Mouse (Mus musculus): ENCODE data around the gene Olfr640.

Olfr640 gene

DNA sequence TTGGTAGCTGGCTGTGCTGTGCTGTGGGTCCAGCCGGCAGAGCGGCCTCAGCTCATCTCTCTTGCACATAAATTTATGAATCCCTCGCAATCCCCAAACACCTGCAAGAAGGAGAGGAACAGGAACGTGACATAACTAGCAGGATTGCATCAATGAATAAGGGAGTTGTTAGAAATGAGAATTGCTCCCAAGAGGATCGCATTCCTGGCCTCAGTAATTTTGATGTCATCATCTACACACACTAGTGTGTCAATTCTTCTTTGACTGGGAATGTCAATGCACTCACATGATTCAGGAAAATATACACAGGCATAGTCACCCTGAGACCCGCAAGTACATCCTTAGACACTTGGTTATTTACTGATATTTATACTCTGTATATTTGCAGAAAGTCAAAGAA lies at the start of gene Olfr640:
Gene Olfr640, minus strand, starts transcription at position 101 of the 400 bp plus-strand sequence.
- no peak for DNase-seq (ENCODE audit: inconsistent age in 2 of 2, low spot score in 1 of 2)

DNA sequence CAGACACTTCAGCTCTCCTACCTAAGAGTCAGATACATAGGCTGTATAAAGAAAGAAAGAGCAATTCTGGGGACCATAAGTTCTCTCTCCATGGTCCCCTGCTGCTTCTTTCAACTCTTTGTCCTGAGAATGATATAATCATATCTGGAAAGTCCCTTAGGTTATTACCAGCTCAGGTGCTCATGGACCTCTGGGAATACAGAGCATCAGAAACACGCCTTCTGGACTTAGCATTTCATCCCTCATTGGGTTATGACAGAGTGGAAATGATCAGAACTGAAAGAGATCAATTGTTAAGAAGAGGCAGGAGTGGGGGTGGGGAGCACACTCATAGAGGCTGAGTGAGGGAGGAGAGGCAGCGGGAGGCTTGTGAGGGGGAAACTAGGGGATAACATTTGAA lies 46.4 kb upstream of the Olfr640 start, which contains the start of gene Olfr644:
Gene Olfr644, minus strand, starts transcription at position 101 of the 400 bp plus-strand sequence.
- DNase-seq (ENCODE audit: inconsistent age in 2 of 2, low spot score in 1 of 2): no peak

DNA sequence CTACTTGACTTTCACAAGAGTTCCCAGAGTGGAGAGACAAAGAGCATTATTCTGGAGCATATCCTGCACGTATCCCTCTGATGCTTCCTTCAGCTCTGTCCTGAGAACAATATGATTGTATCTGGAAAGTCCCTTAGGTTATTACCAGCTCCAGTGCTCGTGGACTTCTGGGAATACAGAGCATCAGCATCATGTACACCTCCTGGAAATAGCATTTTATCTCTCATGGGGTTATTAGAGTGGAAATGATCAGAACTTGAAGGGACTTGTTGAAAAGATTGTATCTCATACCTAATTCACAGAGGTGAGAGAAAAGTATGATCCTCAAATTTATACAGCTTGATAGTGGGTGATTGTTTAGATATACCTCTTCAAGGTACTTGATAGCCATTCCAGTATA lies 36.0 kb upstream of the Olfr640 start, which contains the start of gene 4930516K23Rik:
Gene 4930516K23Rik, minus strand, starts transcription at position 101 of the 400 bp plus-strand sequence.
- DNase-seq (ENCODE audit: inconsistent age in 2 of 2, low spot score in 1 of 2): no peak

DNA sequence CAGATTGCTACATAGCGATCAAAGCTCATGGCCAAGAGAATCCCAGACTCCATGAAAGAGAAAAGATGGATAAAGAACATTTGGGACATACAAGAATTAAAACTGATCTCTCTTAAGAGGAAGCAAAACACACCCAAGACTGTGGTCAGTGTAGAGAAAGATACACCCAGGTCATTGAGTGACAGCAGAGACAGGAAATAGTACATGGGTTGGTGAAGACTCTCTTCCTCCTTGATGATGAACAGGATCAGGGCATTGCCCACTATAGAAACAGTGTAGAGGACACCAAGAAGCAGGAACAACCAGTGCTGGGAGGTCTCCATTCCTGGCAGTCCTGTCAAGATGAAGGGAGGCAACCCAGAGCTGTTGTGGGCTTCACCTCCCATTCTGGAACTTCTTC lies 33.8 kb upstream of the Olfr640 start:
- DNase-seq (ENCODE audit: inconsistent age in 2 of 2, low spot score in 1 of 2): no peak

DNA sequence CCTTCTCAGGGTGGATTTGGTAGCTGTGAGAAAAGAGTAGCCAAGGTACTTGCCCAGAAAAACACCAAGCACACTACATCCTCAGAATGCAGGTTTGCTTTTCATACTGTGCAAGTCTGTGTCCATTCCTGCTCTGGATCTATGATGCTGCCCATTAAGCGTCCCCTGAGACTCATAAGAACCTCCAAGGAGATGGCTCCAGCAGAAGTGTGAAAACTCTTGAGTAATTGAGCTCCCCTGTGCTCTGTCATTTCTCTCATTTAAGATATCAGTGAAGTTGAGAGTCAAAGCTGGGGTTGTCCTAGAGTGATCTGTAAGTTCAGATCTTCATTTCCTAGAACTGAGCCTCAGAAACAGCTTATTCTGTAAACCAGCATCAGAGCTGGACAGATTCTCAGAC lies 27.2 kb upstream of the Olfr640 start, which contains the start of gene Olfr642:
Gene Olfr642, minus strand, starts transcription at position 101 of the 400 bp plus-strand sequence.
- no peak for DNase-seq (ENCODE audit: inconsistent age in 2 of 2, low spot score in 1 of 2)

DNA sequence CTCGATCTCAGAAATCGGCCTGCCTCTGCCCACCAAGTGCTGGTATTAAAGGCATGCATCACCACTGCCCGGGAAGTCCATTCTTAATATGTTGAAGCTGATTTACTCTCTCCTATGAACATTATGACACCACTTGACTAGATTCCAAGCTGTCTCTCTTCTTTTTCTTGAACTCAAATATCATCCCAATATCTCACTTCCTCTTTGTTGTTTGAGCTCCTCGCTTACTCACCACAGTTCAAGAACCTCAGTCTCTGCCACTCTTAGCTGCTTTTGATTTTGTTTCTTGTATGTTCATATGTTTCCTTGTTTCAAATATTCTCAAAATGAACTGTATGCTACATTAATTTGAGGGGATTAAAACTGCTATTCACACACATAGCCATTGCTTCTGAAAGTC lies 25.4 kb upstream of the Olfr640 start:
- no peak for DNase-seq (ENCODE audit: inconsistent age in 2 of 2, low spot score in 1 of 2)

DNA sequence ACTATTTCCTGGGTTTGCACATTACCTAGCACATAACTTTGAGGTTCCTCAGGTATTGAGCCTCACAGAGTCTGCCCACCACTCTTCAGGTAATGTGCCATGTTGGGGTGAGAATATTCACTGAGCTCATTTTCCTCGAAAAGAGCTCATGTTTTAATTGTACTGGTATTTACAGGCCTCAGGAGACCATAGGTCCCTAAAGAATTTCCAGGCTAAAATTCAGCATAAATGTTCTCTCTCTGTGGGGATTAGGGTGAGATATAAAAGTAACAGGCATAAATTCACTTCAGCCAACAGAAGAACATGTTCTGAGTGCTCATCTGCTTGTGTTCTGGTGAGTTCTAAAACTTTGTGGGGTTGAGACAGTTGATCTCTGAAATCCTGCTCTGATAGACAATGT lies 9.8 kb upstream of the Olfr640 start, which contains the start of gene Olfr641:
Gene Olfr641, plus strand, starts transcription at position 301 of the 400 bp plus-strand sequence.
- DNase-seq (ENCODE audit: inconsistent age in 2 of 2, low spot score in 1 of 2): no peak

DNA sequence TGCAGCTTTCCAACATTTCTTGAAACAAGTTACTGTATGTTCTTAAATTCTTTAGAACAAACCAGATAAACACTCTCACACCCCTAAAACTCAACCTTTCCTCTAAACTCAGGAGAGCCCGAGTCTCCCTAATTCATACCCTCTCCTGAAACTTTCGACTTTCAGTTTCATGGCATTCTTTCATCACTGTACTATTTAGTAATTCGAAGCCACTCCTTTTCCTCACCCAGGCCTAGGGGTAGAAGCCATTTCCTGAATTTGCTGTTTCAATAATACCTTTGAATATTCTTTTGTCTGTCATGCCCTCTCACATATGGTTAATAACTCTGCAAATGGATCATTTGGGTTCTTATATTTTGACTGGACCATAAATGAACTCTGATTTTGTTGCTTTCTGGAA lies 1.6 kb upstream of the Olfr640 start:
- DNase-seq (ENCODE audit: inconsistent age in 2 of 2, low spot score in 1 of 2): no peak

DNA sequence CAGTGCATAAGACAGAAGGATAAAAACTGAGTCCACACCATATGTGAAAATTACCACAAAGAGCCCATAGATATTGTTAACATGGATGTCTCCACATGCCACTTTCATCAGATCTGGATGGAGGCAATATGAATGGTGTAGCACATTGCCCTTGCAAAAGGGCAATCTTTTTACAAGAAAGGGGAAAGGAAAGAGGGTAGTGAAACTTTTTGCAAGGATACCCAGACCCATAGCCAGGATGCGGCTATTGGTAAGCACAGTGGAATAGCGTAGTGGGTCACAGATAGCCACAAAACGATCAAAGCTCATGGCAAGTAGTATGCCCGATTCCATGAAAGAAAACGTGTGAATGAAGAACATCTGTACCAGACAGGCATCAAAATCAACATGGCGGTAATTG lies 3.7 kb downstream of the Olfr640 start:
- no peak for DNase-seq (ENCODE audit: inconsistent age in 2 of 2, low spot score in 1 of 2)

DNA sequence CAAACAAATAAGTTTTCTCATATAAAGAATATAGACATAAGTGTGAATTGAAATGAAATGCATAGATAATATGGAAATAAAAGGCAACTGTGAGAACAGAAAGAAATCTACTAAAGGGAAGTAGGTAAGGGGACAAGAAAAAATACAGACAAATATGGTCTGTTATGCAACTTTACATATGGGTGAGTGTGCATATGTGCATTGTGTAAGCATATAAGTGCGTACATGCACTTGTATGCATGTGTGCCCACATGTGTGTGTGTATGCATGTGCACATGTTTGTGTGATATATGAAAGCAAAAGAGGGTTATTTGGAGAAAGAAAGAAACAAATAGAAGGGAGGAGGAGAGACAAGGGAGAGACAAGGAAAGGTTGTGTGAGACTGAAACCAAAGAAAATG lies 6.4 kb downstream of the Olfr640 start:
- DNase-seq (ENCODE audit: inconsistent age in 2 of 2, low spot score in 1 of 2): no peak

DNA sequence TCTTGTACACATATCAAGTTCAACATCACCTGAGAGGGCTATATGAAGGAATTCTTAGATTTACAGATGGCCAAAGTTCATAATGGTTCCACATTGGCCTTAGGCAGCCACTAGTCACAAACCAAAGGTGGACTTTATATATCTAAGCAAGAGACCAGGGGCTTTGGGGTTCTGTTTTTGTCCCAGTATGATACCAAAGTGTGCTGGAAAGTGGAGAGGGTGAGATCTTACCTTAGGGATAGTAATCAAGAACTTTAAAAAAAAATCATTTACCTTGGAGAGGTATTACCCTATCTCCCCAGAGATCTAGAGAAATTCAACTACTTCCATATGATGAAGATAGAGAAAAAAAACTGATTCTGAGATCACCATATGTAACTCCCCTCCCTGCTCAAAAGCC lies 8.2 kb downstream of the Olfr640 start, which contains the start of gene Olfr639:
Gene Olfr639, minus strand, starts transcription at position 101 of the 400 bp plus-strand sequence.
- DNase-seq (ENCODE audit: inconsistent age in 2 of 2, low spot score in 1 of 2): no peak

DNA sequence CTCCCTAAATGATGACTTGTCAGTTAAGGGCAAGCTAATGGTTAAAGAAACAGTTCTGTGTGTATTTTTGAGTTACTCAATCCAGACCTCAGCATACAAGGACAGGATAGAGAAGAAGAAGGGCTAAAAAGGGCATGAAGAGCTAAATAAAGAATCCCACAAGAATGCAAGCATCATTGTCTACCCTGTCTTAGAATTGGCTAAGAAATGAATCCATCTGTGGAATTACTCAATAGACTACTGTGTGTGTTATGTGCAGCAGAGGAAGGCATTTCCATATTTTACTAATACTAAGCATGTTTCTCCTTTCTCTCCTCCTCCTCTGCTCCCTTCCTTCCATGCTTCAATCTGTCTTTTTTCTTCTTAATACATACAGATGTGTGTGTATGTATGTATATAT lies 26.2 kb downstream of the Olfr640 start:
- no peak for DNase-seq (ENCODE audit: inconsistent age in 2 of 2, low spot score in 1 of 2)

DNA sequence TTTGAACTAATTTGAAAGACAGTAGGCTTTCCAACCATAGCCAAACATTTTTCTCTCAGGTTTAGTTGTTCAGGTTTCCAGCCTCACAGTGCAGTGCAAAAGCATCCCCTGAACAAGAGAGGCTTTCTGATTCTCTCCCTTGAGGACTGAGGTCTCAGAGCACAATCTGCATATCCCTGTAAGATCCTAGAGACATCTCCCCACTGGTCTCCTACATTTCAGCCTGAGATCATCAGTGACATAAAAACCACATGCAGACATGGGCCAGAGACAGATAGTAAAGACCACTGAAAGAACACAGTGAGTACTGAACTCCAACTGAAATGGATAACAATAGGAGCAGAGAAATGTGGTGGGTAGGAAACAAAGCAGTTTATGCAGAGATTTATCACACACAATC lies 26.9 kb downstream of the Olfr640 start, which contains the start of gene Olfr638:
Gene Olfr638, plus strand, starts transcription at position 301 of the 400 bp plus-strand sequence.
- no peak for DNase-seq (ENCODE audit: inconsistent age in 2 of 2, low spot score in 1 of 2)

DNA sequence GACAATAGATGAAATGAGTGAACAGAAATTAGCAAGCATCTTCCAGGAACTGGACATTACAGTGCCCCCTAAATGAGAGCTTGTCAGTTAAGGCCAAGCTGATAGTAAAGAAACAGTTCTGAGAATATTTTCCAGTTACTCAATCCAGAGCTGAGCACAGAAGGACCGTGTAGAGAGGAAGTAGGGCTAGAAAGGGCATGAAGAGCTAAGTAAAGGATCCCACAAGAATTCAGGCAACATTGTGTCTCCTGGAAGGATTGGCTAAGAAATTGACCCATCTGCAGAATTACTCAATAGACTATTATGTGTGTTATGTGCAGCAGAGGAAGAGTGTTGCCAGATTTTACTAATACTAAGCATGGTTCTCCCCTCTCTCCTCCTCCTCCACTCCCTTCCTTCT lies 53.6 kb downstream of the Olfr640 start:
- no peak for DNase-seq (ENCODE audit: inconsistent age in 2 of 2, low spot score in 1 of 2)

DNA sequence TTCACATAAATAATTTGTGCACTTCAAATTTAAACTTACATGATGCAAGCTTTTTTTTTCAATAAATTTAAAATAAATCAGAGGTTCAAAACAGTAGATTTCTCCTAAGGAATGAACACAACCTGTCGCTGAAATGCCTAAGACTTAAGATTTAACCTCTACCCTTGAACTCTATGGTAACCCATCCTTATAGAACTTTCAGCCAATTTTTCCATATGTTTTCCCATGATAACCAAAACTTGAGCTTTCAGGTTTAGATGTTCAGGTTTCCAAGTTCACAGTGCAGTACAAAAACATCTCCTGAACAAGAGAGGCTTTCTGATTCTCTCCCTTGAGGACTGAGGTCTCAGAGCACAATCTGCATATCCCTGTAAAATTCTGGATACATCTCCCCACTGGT lies 54.5 kb downstream of the Olfr640 start, which contains the start of gene Olfr635:
Gene Olfr635, plus strand, starts transcription at position 301 of the 400 bp plus-strand sequence.
- DNase-seq (ENCODE audit: inconsistent age in 2 of 2, low spot score in 1 of 2): no peak
